Mouse (Mus musculus) urinary bladder, adult 2 months (tissue): ENCODE results near the gene Prss53. TPM values are rescaled to one million over a fixed set of nuclear protein-coding genes. Genes with fewer than 3 reads are reported as not detected.
"Not testable (repeated sequence)": the region's sequence is repeated elsewhere in the genome, so short reads cannot be mapped to it uniquely, and the experiment has no call there.

ENCODE experiments used
- DNase-seq: peaks from one replicate; pipeline ENCODE4 v3.0.0; 2022; ENCODE audit warnings: low spot score
- polyA plus RNA-seq: library from polyadenylated mRNA; depleted of rRNA; stranded (reverse); fragments of >200 nt; gene quantifications from 2 replicates; pipeline ENCODE4 v1.2.3, GENCODE M21; 2012; rRNA removed

The Prss53 gene
- polyA plus RNA-seq, 1 experiment = 3.9 TPM

GRCm38 (mm10) chr7:127875627-127876001, 15.2 kb downstream of the Prss53 start:
- peak; percentile 77 for DNase-seq

- DNase-seq = no peak
These were observed 15.8 kb downstream of the Prss53 start for GRCm38 (mm10) chr7:127874812-127875626.

- DNase-seq = no peak
These were observed 20.5 kb downstream of the Prss53 start for GRCm38 (mm10) chr7:127870136-127870821.

- no peak for DNase-seq
These were observed 21.5 kb downstream of the Prss53 start for GRCm38 (mm10) chr7:127869149-127869810.

- DNase-seq = no peak
These were observed 23.1 kb downstream of the Prss53 start for GRCm38 (mm10) chr7:127867641-127868040.

GRCm38 (mm10) chr7:127866434-127866833, 24.3 kb downstream of the Prss53 start:
- DNase-seq = no peak

GRCm38 (mm10) chr7:127858258-127858657, 32.5 kb downstream of the Prss53 start:
- DNase-seq = no peak

GRCm38 (mm10) chr7:127850906-127851305, 39.9 kb downstream of the Prss53 start:
- no peak for DNase-seq

- DNase-seq = no peak
These were observed 40.5 kb downstream of the Prss53 start for GRCm38 (mm10) chr7:127849973-127850875.

- peak; percentile 52 for DNase-seq
These were observed 48.6 kb downstream of the Prss53 start for GRCm38 (mm10) chr7:127842001-127842718.

- DNase-seq = peak; percentile 86
These were observed 49.3 kb downstream of the Prss53 start for GRCm38 (mm10) chr7:127841340-127842000.

GRCm38 (mm10) chr7:127840886-127841285, 49.9 kb downstream of the Prss53 start:
- no peak for DNase-seq

- DNase-seq = not testable (repeated sequence)
These were observed 50.7 kb downstream of the Prss53 start for GRCm38 (mm10) chr7:127840031-127840430.

- DNase-seq = not testable (repeated sequence)
These were observed 52.9 kb downstream of the Prss53 start for GRCm38 (mm10) chr7:127837878-127838277.

- no peak for DNase-seq
These were observed 53.3 kb downstream of the Prss53 start for GRCm38 (mm10) chr7:127837473-127837872.

Other genes with a start within 250 kb of the Prss53 start
- 26.0 and 30.3 TPM in 2 replicates for gene Bcl7c, start 182.0 kb downstream of the Prss53 start, polyA plus RNA-seq
- gene Ctf1, start 178.2 kb downstream of the Prss53 start, polyA plus RNA-seq = 11.0 and 13.7 TPM in 2 replicates
- not detected in 2 replicates for gene Ctf2, start 158.8 kb downstream of the Prss53 start, polyA plus RNA-seq
- gene Fbxl19, start 146.4 kb downstream of the Prss53 start, polyA plus RNA-seq = 14.5 and 15.5 TPM in 2 replicates
- 36.0 and 42.3 TPM in 2 replicates for gene Orai3, start 121.2 kb downstream of the Prss53 start, polyA plus RNA-seq
- 4.8 and 13.9 TPM in 2 replicates for gene Setd1a, start 114.3 kb downstream of the Prss53 start, polyA plus RNA-seq
- 0.21 TPM in 1 of 2 replicates, not detected in the other for gene Gm49388, start 105.4 kb downstream of the Prss53 start, polyA plus RNA-seq
- gene Hsd3b7, start 90.4 kb downstream of the Prss53 start, polyA plus RNA-seq = 65.7 and 77.6 TPM in 2 replicates
- 161 and 178 TPM in 2 replicates for gene Stx4a, start 66.7 kb downstream of the Prss53 start, polyA plus RNA-seq
- 6.4 and 6.9 TPM in 2 replicates for gene Stx1b, start 66.4 kb downstream of the Prss53 start, polyA plus RNA-seq
- gene Zfp646, start 14.7 kb downstream of the Prss53 start, polyA plus RNA-seq = 12.2 and 15.6 TPM in 2 replicates
- 2.9 and 4.1 TPM in 2 replicates for gene Zfp668, start 14.1 kb downstream of the Prss53 start, polyA plus RNA-seq
- gene Gm21974, start 4.5 kb upstream of the Prss53 start, polyA plus RNA-seq = not detected in 2 replicates
- 204 and 211 TPM in 2 replicates for gene Vkorc1, start 4.6 kb upstream of the Prss53 start, polyA plus RNA-seq
- gene Bckdk, start 13.1 kb upstream of the Prss53 start, polyA plus RNA-seq = 71.8 and 76.9 TPM in 2 replicates
- gene Kat8, start 21.5 kb upstream of the Prss53 start, polyA plus RNA-seq = 27.2 and 31.9 TPM in 2 replicates
- 54.6 and 66.0 TPM in 2 replicates for gene Prss8, start 39.1 kb upstream of the Prss53 start, polyA plus RNA-seq
- 10.2 and 13.5 TPM in 2 replicates for gene Prss36, start 55.8 kb upstream of the Prss53 start, polyA plus RNA-seq
- gene Fus, start 76.5 kb upstream of the Prss53 start, polyA plus RNA-seq = 388 and 390 TPM in 2 replicates
- 57.9 and 68.3 TPM in 2 replicates for gene Pycard, start 102.9 kb upstream of the Prss53 start, polyA plus RNA-seq
- 0.78 and 0.91 TPM in 2 replicates for gene Trim72, start 113.0 kb upstream of the Prss53 start, polyA plus RNA-seq
- gene Itgam, start 171.7 kb upstream of the Prss53 start, polyA plus RNA-seq = 7.9 and 9.1 TPM in 2 replicates
- 0.04 TPM in 1 of 2 replicates, not detected in the other for gene Gm49368, start 171.7 kb upstream of the Prss53 start, polyA plus RNA-seq
- 3.4 and 3.8 TPM in 2 replicates for gene Itgax, start 238.6 kb upstream of the Prss53 start, polyA plus RNA-seq